Mouse (Mus musculus) stomach, embryonic 16.5 days (tissue): ENCODE measurements at regions not wholly inside any gene's neighbourhood (a gene's known extent, or its start where the extent isn't known, plus 50 kb on each side); places are given as distances from the start of the nearest gene placed in this dataset.
A peak's percentile ranks its signal among the peaks of the same experiment; 100 is the strongest.
"Not testable (repeated sequence)": the region's sequence is repeated elsewhere in the genome, so short reads cannot be mapped to it uniquely, and the experiment has no call there.

Source experiments
- ATAC-seq: fragments of 200-750 bp; cut with Nextera tagmentation; 2 replicates; pipeline ENCODE4 v1.8.0; 2017; ENCODE audit warnings: moderate number of reproducible peaks, moderate TSS enrichment; ENCODE audit not compliant: insufficient read depth, low FRiP score
- H3K27ac ChIP-seq: fragments of 300-500 bp; sonication (generic); 2 replicates; pipeline ENCODE4 v1.5.1; 2014; ENCODE audit warnings: low read length
- H3K27me3 ChIP-seq: fragments of 300-500 bp; sonication (generic); 2 replicates; pipeline ENCODE4 v1.6.1; 2014; ENCODE audit warnings: low read length, control low read depth, mixed read lengths; ENCODE audit not compliant: control insufficient read depth, insufficient read depth
- H3K36me3 ChIP-seq: fragments of 300-500 bp; sonication (generic); 2 replicates; pipeline ENCODE4 v1.6.1; 2014; ENCODE audit warnings: low read length; ENCODE audit not compliant: control insufficient read depth, insufficient read depth
- H3K4me1 ChIP-seq: fragments of 300-500 bp; sonication (generic); 2 replicates; pipeline ENCODE4 v1.6.1; 2014; ENCODE audit warnings: low read length, control low read depth, mixed read lengths; ENCODE audit not compliant: control insufficient read depth, insufficient read depth
- H3K4me2 ChIP-seq: fragments of 300-500 bp; sonication (generic); 2 replicates; pipeline ENCODE4 v1.6.1; 2014; ENCODE audit warnings: low read depth, low read length, mixed read lengths
- H3K4me3 ChIP-seq: fragments of 300-500 bp; sonication (generic); replicated peaks from 2 replicates; pipeline ENCODE4 v1.5.1; 2014; ENCODE audit warnings: mild to moderate bottlenecking, low read length
- H3K9ac ChIP-seq: fragments of 300-500 bp; sonication (generic); 2 replicates; pipeline ENCODE4 v1.6.1; 2014; ENCODE audit warnings: low read length
- H3K9me3 ChIP-seq: fragments of 300-500 bp; sonication (generic); replicated peaks from 2 replicates; pipeline ENCODE4 v1.6.1; 2016; ENCODE audit warnings: low read length, control low read depth; ENCODE audit not compliant: control insufficient read depth
- WGBS: fragments of 180-500 bp; shearing (Covaris S2); extraction: QIAGEN DNeasy Blood & Tissue Kit; methylation state at CpG from one replicate; pipeline ENCODE4 v1.1.7; 2014; 5-methylcytosine and 5-hydroxymethylcytosine counted together

- no peak overlapping the region for H3K9ac ChIP-seq
- H3K4me3 ChIP-seq: no peak overlapping the region
- no peak overlapping the region for H3K27ac ChIP-seq
- WGBS: 72% methylated on average over 6 of the region's 6 CpGs
- H3K9me3 ChIP-seq: no peaks in the 10 kb centered on the region
- H3K36me3 ChIP-seq: no peaks in the 10 kb centered on the region
- ATAC-seq: no peak
- no peaks in the 10 kb centered on the region for H3K27me3 ChIP-seq
- no peak overlapping the region for H3K4me2 ChIP-seq
- H3K4me1 ChIP-seq: no peaks in the 10 kb centered on the region
These were observed 242.7 kb downstream of the Diras2 start for GRCm38 (mm10) chr13:52288400-52288799.

GRCm38 (mm10) chr13:52295847-52296246, 235.2 kb downstream of the Diras2 start:
- Histone ChIP-seq H3K4me2 (no peak overlapping the region), H3K9ac (no peak overlapping the region), H3K36me3 (no peaks in the 10 kb centered on the region), H3K27me3 (no peaks in the 10 kb centered on the region), H3K27ac (no peak overlapping the region), H3K4me3 (no peak overlapping the region), H3K9me3 (no peaks in the 10 kb centered on the region), H3K4me1 (no peaks in the 10 kb centered on the region)
- 86% methylated on average over 15 of the region's 15 CpGs for WGBS
- ATAC-seq: no peak

GRCm38 (mm10) chr13:52296541-52297276, 234.4 kb downstream of the Diras2 start:
- no peak overlapping the region for H3K27ac ChIP-seq
- 76% methylated on average over 9 of the region's 9 CpGs for WGBS
- no peak for ATAC-seq
- H3K4me3 ChIP-seq: no peak overlapping the region
- no peak overlapping the region for H3K9ac ChIP-seq
- no peaks in the 10 kb centered on the region for H3K4me1 ChIP-seq
- H3K27me3 ChIP-seq: no peaks in the 10 kb centered on the region
- no peaks in the 10 kb centered on the region for H3K9me3 ChIP-seq
- no peaks in the 10 kb centered on the region for H3K36me3 ChIP-seq
- no peak overlapping the region for H3K4me2 ChIP-seq

- Histone ChIP-seq H3K4me1 (no peaks in the 10 kb centered on the region), H3K4me3 (no peak overlapping the region), H3K27ac (no peak overlapping the region), H3K9ac (no peak overlapping the region), H3K27me3 (no peaks in the 10 kb centered on the region), H3K9me3 (no peaks in the 10 kb centered on the region), H3K4me2 (no peak overlapping the region), H3K36me3 (no peaks in the 10 kb centered on the region)
- no peak for ATAC-seq
- WGBS: 81% methylated on average over 7 of the region's 7 CpGs
These were observed 233.8 kb downstream of the Diras2 start for GRCm38 (mm10) chr13:52297277-52297623.

GRCm38 (mm10) chr13:52298362-52298761, 232.7 kb downstream of the Diras2 start:
- Histone ChIP-seq H3K9me3 (no peaks in the 10 kb centered on the region), H3K4me1 (no peaks in the 10 kb centered on the region), H3K27ac (no peak overlapping the region), H3K27me3 (no peaks in the 10 kb centered on the region), H3K36me3 (no peaks in the 10 kb centered on the region), H3K9ac (no peak overlapping the region), H3K4me2 (no peak overlapping the region), H3K4me3 (no peak overlapping the region)
- no peak for ATAC-seq
- WGBS: 60% methylated on average over 5 of the region's 5 CpGs

- not testable (repeated sequence) for H3K4me2 ChIP-seq, ATAC-seq, H3K27ac ChIP-seq, H3K4me3 ChIP-seq, H3K9ac ChIP-seq, H3K27me3 ChIP-seq, H3K36me3 ChIP-seq, H3K9me3 ChIP-seq, H3K4me1 ChIP-seq
These were observed 225.8 kb downstream of the Diras2 start for GRCm38 (mm10) chr13:52305328-52305727.

GRCm38 (mm10) chr13:52306783-52307440, 224.2 kb downstream of the Diras2 start:
- H3K27ac ChIP-seq: no peak overlapping the region
- H3K4me2 ChIP-seq: no peak overlapping the region
- peak; percentile 44; the same call in 1 of the 2 replicates for ATAC-seq
- H3K9me3 ChIP-seq: no peaks in the 10 kb centered on the region
- no peak overlapping the region for H3K9ac ChIP-seq
- H3K4me3 ChIP-seq: no peak overlapping the region
- H3K27me3 ChIP-seq: no peaks in the 10 kb centered on the region
- no peaks in the 10 kb centered on the region; the same call in 1 of the 2 replicates for H3K4me1 ChIP-seq
- H3K36me3 ChIP-seq: no peaks in the 10 kb centered on the region
- WGBS: 48% methylated on average over 9 of the region's 9 CpGs

- Histone ChIP-seq H3K4me1 (no peaks in the 10 kb centered on the region; the same call in 1 of the 2 replicates), H3K27ac (no peak overlapping the region), H3K36me3 (no peaks in the 10 kb centered on the region), H3K4me3 (no peak overlapping the region), H3K27me3 (no peaks in the 10 kb centered on the region), H3K9me3 (no peaks in the 10 kb centered on the region), H3K4me2 (no peak overlapping the region), H3K9ac (no peak overlapping the region)
- WGBS: 34% methylated on average over 2 of the region's 2 CpGs
- ATAC-seq: no peak
These were observed 220.1 kb downstream of the Diras2 start for GRCm38 (mm10) chr13:52310954-52311353.

GRCm38 (mm10) chr13:52318276-52318675, 212.8 kb downstream of the Diras2 start:
- H3K9me3 ChIP-seq: no peaks in the 10 kb centered on the region
- H3K9ac ChIP-seq: no peak overlapping the region
- H3K27ac ChIP-seq: no peak overlapping the region
- no peak for ATAC-seq
- no peaks in the 10 kb centered on the region for H3K4me1 ChIP-seq
- H3K4me2 ChIP-seq: no peak overlapping the region
- no peaks in the 10 kb centered on the region for H3K27me3 ChIP-seq
- 84% methylated on average over 2 of the region's 2 CpGs for WGBS
- no peaks in the 10 kb centered on the region for H3K36me3 ChIP-seq
- no peak overlapping the region for H3K4me3 ChIP-seq
